Mouse (Mus musculus) neural tube, embryonic 14.5 days (tissue): Measurements from ENCODE around the gene Map2. TPM values are rescaled to one million over a fixed set of nuclear protein-coding genes. Genes with fewer than 3 reads are reported as not detected.

Experiments
- ATAC-seq: fragments of 200-750 bp; cut with Nextera tagmentation; 2 replicates; pipeline ENCODE4 v1.8.0; 2017; ENCODE audit warnings: low read depth, mild to moderate bottlenecking, moderate TSS enrichment, moderate library complexity
- H3K27ac ChIP-seq: fragments of 300-500 bp; sonication (generic); 2 replicates; pipeline ENCODE4 v1.5.1; 2014; ENCODE audit warnings: low read depth, mild to moderate bottlenecking, control low read depth, low read length, moderate library complexity, mixed read lengths
- H3K27me3 ChIP-seq: fragments of 300-500 bp; sonication (generic); 2 replicates; pipeline ENCODE4 v1.6.1; 2014; ENCODE audit warnings: low read length; ENCODE audit not compliant: control insufficient read depth, insufficient read depth
- H3K36me3 ChIP-seq: fragments of 300-500 bp; sonication (generic); 2 replicates; pipeline ENCODE4 v1.6.1; 2014; ENCODE audit warnings: low read length, mixed read lengths; ENCODE audit not compliant: control insufficient read depth, insufficient read depth
- H3K4me1 ChIP-seq: fragments of 300-500 bp; sonication (generic); 2 replicates; pipeline ENCODE4 v1.6.1; 2014; ENCODE audit warnings: low read length; ENCODE audit not compliant: control insufficient read depth, insufficient read depth
- H3K4me2 ChIP-seq: fragments of 300-500 bp; sonication (generic); 2 replicates; pipeline ENCODE4 v1.6.1; 2014; ENCODE audit warnings: mild to moderate bottlenecking, low read depth, low read length, control low read depth
- H3K4me3 ChIP-seq: fragments of 300-500 bp; sonication (generic); 2 replicates; pipeline ENCODE4 v1.5.1; 2014; ENCODE audit warnings: low read depth, low read length, control low read depth, mixed read lengths
- H3K9ac ChIP-seq: fragments of 300-500 bp; sonication (generic); replicated peaks from 2 replicates; pipeline ENCODE4 v1.6.1; 2014; ENCODE audit warnings: low read depth, mild to moderate bottlenecking, control low read depth, low read length, mixed read lengths
- H3K9me3 ChIP-seq: fragments of 300-500 bp; sonication (generic); 2 replicates; pipeline ENCODE4 v1.6.1; 2016; ENCODE audit warnings: low read length; ENCODE audit not compliant: control insufficient read depth
- WGBS: fragments of 180-500 bp; shearing (Covaris S2); extraction: QIAGEN DNeasy Blood & Tissue Kit; methylation state at CpG from one replicate; pipeline ENCODE4 v1.1.7; 2014; 5-methylcytosine and 5-hydroxymethylcytosine counted together
- polyA plus RNA-seq: library from polyadenylated mRNA; unstranded; fragments of >200 nt; fragmentation: Nextera tagmentation; extraction: Ambion mirVana; gene quantifications from 2 replicates; pipeline ENCODE4 v1.2.1, GENCODE M21; 2014

Gene Map2
- polyA plus RNA-seq, 1 experiment from 2014 or later: 523 TPM

DNA sequence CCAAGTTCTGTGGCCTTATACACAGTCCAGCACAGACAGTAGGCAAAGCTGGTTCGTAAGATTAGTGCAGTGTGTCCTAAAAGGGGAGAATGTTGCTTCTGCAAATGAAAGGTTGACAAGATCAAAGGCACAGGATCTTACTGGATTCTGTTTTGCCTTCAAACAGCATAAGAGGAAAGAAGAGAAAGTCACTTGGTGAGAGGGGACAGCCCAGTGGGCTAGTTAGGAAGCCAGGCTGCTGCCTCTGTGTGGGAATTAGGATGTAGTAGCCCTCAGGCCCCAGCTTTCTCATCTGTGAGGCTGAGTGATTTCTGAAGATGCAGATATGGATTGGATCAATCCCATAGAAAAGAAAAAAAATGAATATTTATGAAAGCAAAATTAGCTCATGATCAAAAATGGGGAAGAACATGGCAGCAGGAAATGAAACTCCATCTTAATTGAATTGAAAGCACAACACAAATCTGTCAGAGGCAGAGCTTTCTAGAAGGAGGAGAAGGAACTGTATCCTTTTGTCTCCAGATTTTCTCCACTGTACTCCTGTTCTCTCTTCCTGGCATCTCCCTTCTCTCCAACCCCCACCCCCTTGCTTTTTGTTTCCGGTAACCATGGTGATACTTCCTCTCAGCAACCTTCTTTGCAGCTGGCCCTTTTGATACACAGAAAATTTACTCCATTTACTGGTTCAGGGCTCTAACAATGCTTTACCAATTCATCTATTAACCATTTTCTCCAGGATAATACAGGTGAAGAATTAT lies 145.5 kb downstream of the Map2 start:
- WGBS: 35% methylated on average over 2 of the region's 2 CpGs
- peaks cover 21% of the 10 kb centered on the region for H3K4me1 ChIP-seq
- ATAC-seq: peak; percentile 40; the same call in 1 of the 2 replicates

GRCm38 (mm10) chr1:66321136-66321502 lies 146.0 kb downstream of the Map2 start:
- Histone ChIP-seq H3K4me1 (peaks cover 22% of the 10 kb centered on the region), H3K27ac (peak overlapping the region; percentile 98), H3K4me2 (peak overlapping the region; percentile 48), H3K27me3 (no peaks in the 10 kb centered on the region), H3K9ac (0 out of 2 replicates have a peak overlapping the region, but pooled peaks have one; percentile 12), H3K9me3 (no peaks in the 10 kb centered on the region), H3K4me3 (peak overlapping the region; percentile 2; the same call in 1 of the 2 replicates), H3K36me3 (no peaks in the 10 kb centered on the region)
- 0 out of 2 replicates have a peak, but pooled peaks have one; percentile 19 for ATAC-seq
- 16% methylated on average over 1 of the region's 1 CpGs for WGBS

More for the DNA sequence above, 145.5 kb downstream of the Map2 start:
- H3K9ac ChIP-seq: 0 out of 2 replicates have a peak overlapping the region, but pooled peaks have one; percentile 12
- H3K4me2 ChIP-seq: peak overlapping the region; percentile 48
- H3K9me3 ChIP-seq: no peaks in the 10 kb centered on the region
- no peaks in the 10 kb centered on the region for H3K36me3 ChIP-seq
- H3K27me3 ChIP-seq: no peaks in the 10 kb centered on the region
- H3K27ac ChIP-seq: peak overlapping the region; percentile 98
- H3K4me3 ChIP-seq: 0 out of 2 replicates have a peak overlapping the region, but pooled peaks have one; percentile 2

GRCm38 (mm10) chr1:66321631-66322142 lies 146.6 kb downstream of the Map2 start:
- H3K27ac ChIP-seq: peak overlapping the region; percentile 98
- peak overlapping the region; percentile 48 for H3K4me2 ChIP-seq
- H3K4me1 ChIP-seq: peaks cover 26% of the 10 kb centered on the region
- H3K4me3 ChIP-seq: peak overlapping the region; percentile 50
- no peaks in the 10 kb centered on the region for H3K9me3 ChIP-seq
- WGBS: 10% methylated on average over 15 of the region's 15 CpGs
- H3K27me3 ChIP-seq: no peaks in the 10 kb centered on the region
- ATAC-seq: peak; percentile 84
- H3K36me3 ChIP-seq: no peaks in the 10 kb centered on the region
- peak overlapping the region; percentile 78 for H3K9ac ChIP-seq

DNA sequence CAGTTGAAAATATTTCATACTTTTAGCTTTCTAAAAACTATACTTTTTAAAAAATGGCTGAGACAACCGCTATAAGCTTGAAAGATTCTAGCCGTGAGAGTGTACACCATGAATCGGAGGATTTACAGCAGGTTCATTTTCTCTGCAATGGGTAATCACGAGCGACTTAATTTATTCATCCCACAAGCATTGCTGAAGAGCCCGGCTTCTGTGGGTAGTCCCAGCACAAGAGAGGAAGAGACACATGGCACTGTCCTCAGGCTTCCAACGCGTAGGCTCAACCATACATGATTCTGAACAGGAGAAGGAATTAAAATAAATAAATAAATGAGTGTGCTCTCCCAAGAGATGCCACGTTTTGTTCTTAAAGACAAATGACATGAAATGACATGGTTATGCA lies 148.4 kb downstream of the Map2 start:
- WGBS: 14% methylated on average over 9 of the region's 9 CpGs
- peaks cover 34% of the 10 kb centered on the region for H3K4me1 ChIP-seq
- ATAC-seq: peak; percentile 68

GRCm38 (mm10) chr1:66324951-66325350 lies 149.9 kb downstream of the Map2 start:
- Histone ChIP-seq H3K9me3 (no peaks in the 10 kb centered on the region), H3K9ac (peak overlapping the region; percentile 1; the same call in 1 of the 2 replicates), H3K4me1 (peaks cover 29% of the 10 kb centered on the region), H3K27me3 (no peaks in the 10 kb centered on the region), H3K4me3 (peak overlapping the region; percentile 50), H3K4me2 (peak overlapping the region; percentile 48), H3K27ac (no peak overlapping the region), H3K36me3 (0 out of 2 replicates have a peak, but pooled peaks cover 2% of the 10 kb centered on the region)
- ATAC-seq: no peak

More for the DNA sequence above, 148.4 kb downstream of the Map2 start:
- H3K9me3 ChIP-seq: no peaks in the 10 kb centered on the region
- peak overlapping the region; percentile 50 for H3K4me3 ChIP-seq
- no peaks in the 10 kb centered on the region for H3K27me3 ChIP-seq
- H3K36me3 ChIP-seq: no peaks in the 10 kb centered on the region
- H3K27ac ChIP-seq: peak overlapping the region; percentile 78
- H3K4me2 ChIP-seq: peak overlapping the region; percentile 48
- H3K9ac ChIP-seq: no peak overlapping the region; the same call in none of the 2 replicates

GRCm38 (mm10) chr1:66328996-66329395 lies 153.9 kb downstream of the Map2 start:
- H3K4me1 ChIP-seq: peaks cover 16% of the 10 kb centered on the region
- no peak overlapping the region for H3K4me2 ChIP-seq
- 0 out of 2 replicates have a peak, but pooled peaks cover 3% of the 10 kb centered on the region for H3K36me3 ChIP-seq
- 15% methylated on average over 6 of the region's 6 CpGs for WGBS
- H3K9ac ChIP-seq: no peak overlapping the region
- no peaks in the 10 kb centered on the region for H3K9me3 ChIP-seq
- no peaks in the 10 kb centered on the region for H3K27me3 ChIP-seq
- H3K4me3 ChIP-seq: no peak overlapping the region
- H3K27ac ChIP-seq: no peak overlapping the region
- no peak for ATAC-seq

- Histone ChIP-seq H3K4me1 (peaks cover 16% of the 10 kb centered on the region), H3K36me3 (0 out of 2 replicates have a peak, but pooled peaks cover 3% of the 10 kb centered on the region), H3K27ac (no peak overlapping the region), H3K27me3 (no peaks in the 10 kb centered on the region), H3K9me3 (no peaks in the 10 kb centered on the region), H3K4me3 (no peak overlapping the region), H3K4me2 (no peak overlapping the region), H3K9ac (no peak overlapping the region)
- no peak for ATAC-seq
Observed at GRCm38 (mm10) chr1:66329534-66329933, 154.5 kb downstream of the Map2 start.

GRCm38 (mm10) chr1:66335724-66336284 lies 160.7 kb downstream of the Map2 start:
- no peaks in the 10 kb centered on the region for H3K9me3 ChIP-seq
- WGBS: 59% methylated on average over 2 of the region's 2 CpGs
- peaks cover 3% of the 10 kb centered on the region for H3K36me3 ChIP-seq
- ATAC-seq: peak; percentile 73; the same call in 1 of the 2 replicates
- H3K27ac ChIP-seq: peak overlapping the region; percentile 16; the same call in 1 of the 2 replicates
- no peak overlapping the region for H3K4me2 ChIP-seq
- H3K9ac ChIP-seq: no peak overlapping the region
- H3K4me1 ChIP-seq: 0 out of 2 replicates have a peak, but pooled peaks cover 4% of the 10 kb centered on the region
- H3K4me3 ChIP-seq: no peak overlapping the region
- no peaks in the 10 kb centered on the region for H3K27me3 ChIP-seq

DNA sequence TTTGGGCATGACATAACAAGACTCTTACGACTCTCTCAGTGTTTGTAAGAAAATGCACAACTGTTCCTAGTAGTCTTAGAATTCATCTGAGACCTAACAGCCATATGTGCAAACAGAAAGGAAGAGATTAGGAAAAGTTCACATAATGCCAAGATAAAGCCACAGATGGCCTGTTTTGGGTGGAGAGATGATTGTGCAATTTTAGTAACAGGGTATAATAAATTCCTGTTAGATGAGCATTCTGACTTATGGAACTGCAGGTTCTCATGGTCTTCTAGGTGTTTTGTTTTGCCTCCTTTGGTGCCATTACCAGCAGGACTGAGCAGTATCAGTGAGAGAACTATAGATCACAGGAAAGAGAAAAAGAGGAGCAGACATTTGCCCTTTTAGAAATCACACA lies 164.1 kb downstream of the Map2 start:
- Histone ChIP-seq H3K27ac (no peak overlapping the region), H3K4me1 (0 out of 2 replicates have a peak, but pooled peaks cover 4% of the 10 kb centered on the region), H3K9ac (no peak overlapping the region), H3K27me3 (no peaks in the 10 kb centered on the region), H3K4me2 (no peak overlapping the region), H3K9me3 (no peaks in the 10 kb centered on the region), H3K4me3 (no peak overlapping the region), H3K36me3 (peaks cover 3% of the 10 kb centered on the region)
- WGBS: 82% methylated on average over 1 of the region's 1 CpGs
- no peak for ATAC-seq
